In the genomic region with DNA sequence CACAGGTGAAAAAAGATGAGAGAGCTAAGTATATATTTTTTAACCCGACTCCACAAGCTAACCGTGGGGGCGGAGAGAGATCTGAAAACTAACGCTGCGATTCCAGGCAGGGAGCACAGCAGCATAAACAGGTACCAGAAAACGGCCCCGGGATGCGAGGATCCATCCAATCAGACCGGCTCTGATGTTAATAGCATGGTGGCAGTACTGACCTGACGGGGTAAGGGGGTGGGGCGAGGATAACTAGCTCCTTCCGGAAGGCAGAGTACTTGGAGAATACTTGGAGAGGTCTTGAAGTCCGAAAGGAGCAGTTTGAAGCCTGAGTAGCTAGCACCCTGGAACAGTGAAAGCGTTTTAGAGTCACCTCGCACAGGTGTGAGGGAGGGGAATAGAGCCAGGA, we compare ENCODE assay signal across 8 mouse cellular contexts. TPM values are rescaled to one million over a fixed set of nuclear protein-coding genes. Genes with fewer than 3 reads are reported as not detected.
A peak's percentile ranks its signal among the peaks of the same experiment; 100 is the strongest.
DNase-seq lines count a peak whose midpoint lies in the region; ATAC-seq and TF ChIP-seq lines count a peak whose summit lies in the region.

No protein-coding gene starts in this region.

- H3K9ac ChIP-seq in intestine, embryonic 15.5 days: no peak overlapping the region
- no peak overlapping the region for H3K9ac ChIP-seq in midbrain, embryonic 14.5 days (replicated peaks; ENCODE audit: low read length)
- no peak overlapping the region for H3K9ac ChIP-seq in liver, postnatal 0 days (replicated peaks)

- no peaks in the 10 kb centered on the region for H3K36me3 ChIP-seq in intestine, embryonic 15.5 days
- H3K36me3 ChIP-seq in midbrain, embryonic 14.5 days (ENCODE audit: control insufficient read depth, insufficient read depth, low read length): no peaks in the 10 kb centered on the region
- H3K36me3 ChIP-seq in liver, postnatal 0 days (replicated peaks; ENCODE audit: insufficient read depth, low read length): no peaks in the 10 kb centered on the region

- no peak overlapping the region for H3K27ac ChIP-seq in intestine, embryonic 15.5 days
- no peak overlapping the region for H3K27ac ChIP-seq in midbrain, embryonic 14.5 days (replicated peaks; ENCODE audit: low read depth, low read length)
- no peak overlapping the region for H3K27ac ChIP-seq in liver, postnatal 0 days (ENCODE audit: low read depth)

- 5% methylated on average over 15 of the region's 15 CpGs for WGBS in intestine, embryonic 15.5 days
- WGBS in midbrain, embryonic 14.5 days: 4% methylated on average over 15 of the region's 15 CpGs
- WGBS in liver, postnatal 0 days (ENCODE audit: insufficient replicate concordance): 7% methylated on average over 15 of the region's 15 CpGs

- ATAC-seq in frontal cortex, adult (ENCODE audit: low TSS enrichment): peak; percentile 38
- no peak; the same call in 1 of the 2 replicates for ATAC-seq in intestine, embryonic 15.5 days
- ATAC-seq in midbrain, embryonic 14.5 days (ENCODE audit: low FRiP score, low TSS enrichment): no peak
- no peak for ATAC-seq in liver, postnatal 0 days
- ATAC-seq in inflammation-experienced regulatory T-cells, adult 6 months: no peak
- no peak for ATAC-seq in megakaryocyte, adult 5-6 weeks (ENCODE audit: poor library complexity, severe bottlenecking)

- TF ChIP-seq CTCF in liver, postnatal 0 days (IDR thresholded peaks at IDR 0.05; ENCODE audit: low read depth): no peak

- DNase-seq in frontal cortex, adult 2 months (ENCODE audit: extremely low spot score in 1 of 2, low spot score in 1 of 2): no peak
- DNase-seq in embryo, embryonic 9.5 days (ENCODE audit: extremely low spot score): peak; percentile 31
- peak; percentile 53 for DNase-seq in midbrain, embryonic 14.5 days
- DNase-seq in liver, postnatal 0 days: no peak

- peak overlapping the region; percentile 66 for H3K4me2 ChIP-seq in intestine, embryonic 15.5 days (replicated peaks)
- H3K4me2 ChIP-seq in midbrain, embryonic 14.5 days (ENCODE audit: low read length): peak overlapping the region; percentile 76
- H3K4me2 ChIP-seq in liver, postnatal 0 days (ENCODE audit: low read depth, low read length): no peak overlapping the region

- H3K9me3 ChIP-seq in intestine, embryonic 15.5 days: no peaks in the 10 kb centered on the region
- H3K9me3 ChIP-seq in midbrain, embryonic 14.5 days (ENCODE audit: control insufficient read depth, low read length): no peaks in the 10 kb centered on the region
- H3K9me3 ChIP-seq in liver, postnatal 0 days (ENCODE audit: low read length): no peaks in the 10 kb centered on the region

- TF ChIP-seq EP300 in liver, postnatal 0 days (IDR thresholded peaks at IDR 0.05; ENCODE audit: low read depth): no peak

- no peak overlapping the region for H3K4me3 ChIP-seq in intestine, embryonic 15.5 days (replicated peaks)
- H3K4me3 ChIP-seq in midbrain, embryonic 14.5 days (replicated peaks; ENCODE audit: low read depth, low read length): peak overlapping the region; percentile 39
- H3K4me3 ChIP-seq in liver, postnatal 0 days (ENCODE audit: low read depth, low read length): no peak overlapping the region

- H3K27me3 ChIP-seq in intestine, embryonic 15.5 days (replicated peaks): peaks cover 29% of the 10 kb centered on the region
- H3K27me3 ChIP-seq in midbrain, embryonic 14.5 days (ENCODE audit: control insufficient read depth, insufficient read depth, low read length): peaks cover 19% of the 10 kb centered on the region
- H3K27me3 ChIP-seq in liver, postnatal 0 days (ENCODE audit: insufficient read depth, low read length): peaks cover 28% of the 10 kb centered on the region

- H3K4me1 ChIP-seq in intestine, embryonic 15.5 days (replicated peaks): peaks cover 10% of the 10 kb centered on the region
- peaks cover 10% of the 10 kb centered on the region; the same call in 1 of the 2 replicates for H3K4me1 ChIP-seq in midbrain, embryonic 14.5 days (ENCODE audit: control insufficient read depth, insufficient read depth, low read length)
- peaks cover 2% of the 10 kb centered on the region; the same call in 1 of the 2 replicates for H3K4me1 ChIP-seq in liver, postnatal 0 days (ENCODE audit: insufficient read depth)

RNA-seq across cellular contexts. Expression of a gene that starts 1.1 kb away (rescaled TPM):
- polyA plus RNA-seq in frontal cortex, adult 2 months (2012; rRNA removed): 5.5 TPM in 2 replicates
- polyA plus RNA-seq in intestine, embryonic 15.5 days (2015; fragmentation: Nextera tagmentation; extraction: Ambion mirVana): 0.39 and 0.40 TPM in 2 replicates
- 0.89 and 1.6 TPM in 2 replicates for polyA plus RNA-seq in midbrain, embryonic 14.5 days (2014; fragmentation: Nextera tagmentation; extraction: Ambion mirVana)
- polyA plus RNA-seq in liver, postnatal 0 days (2015; fragmentation: Nextera tagmentation; extraction: Ambion mirVana): not detected in 2 replicates
- under 1 TPM in 2 of 3 experiments, not detected in 1; 0.24 to 0.28 TPM for polyA plus RNA-seq in inflammation-experienced regulatory T-cells, adult 6 months (2017; shearing (Covaris generic))
- total RNA-seq in megakaryocyte, adult 5-6 weeks (2015): not detected in 2 replicates
- total RNA-seq in megakaryocyte, adult 5-6 weeks (2017): not detected in 2 replicates

Comparison
In these comparisons a context has a peak if more than half of its experiments do, and no peak if none do; other contexts are left out.
1. DNase-seq: peak in embryo, embryonic 9.5 days (single experiment) and midbrain, embryonic 14.5 days (single experiment); none in frontal cortex, adult 2 months (0 of 2) and liver, postnatal 0 days (single experiment).